Mouse (Mus musculus) Patski (cell line): ENCODE results near the gene Sptbn1. TPM values are rescaled to one million over a fixed set of nuclear protein-coding genes. Genes with fewer than 3 reads are reported as not detected.
A peak's percentile ranks its signal among the peaks of the same experiment; 100 is the strongest.

Experiments used
- ATAC-seq: fragments of 100-300 bp; one replicate; pipeline ENCODE4 v1.8.0; 2021
- CTCF ChIA-PET: fragments of 350-600 bp; sonication (Branson Sonifier 250); formaldehyde crosslinking; loops from one replicate; lab custom pipeline; 2022; ENCODE audit warnings: inconsistent platforms; lab: Charles Lee
- POLR2A ChIA-PET: fragments of 350-600 bp; sonication (Branson Sonifier 250); formaldehyde crosslinking; loops from one replicate; lab custom pipeline; 2022; ENCODE audit warnings: antibody characterized with exemption, inconsistent platforms; lab: Charles Lee
- DNase-seq: peaks from one replicate; pipeline ENCODE4 v3.0.0-alpha.2; 2011; ENCODE audit warnings: low read depth, low spot score
- H3K27me3 ChIP-seq: fragments of 371-371 bp; one replicate; pipeline ENCODE4 v1.5.1; 2021
- CTCF ChIP-seq: fragments of 100-300 bp; IDR thresholded peaks from one replicate; pipeline ENCODE4 v1.5.1; 2021
- in situ Hi-C: fragments of 300-500 bp; cut with MboI; formaldehyde crosslinking; loops from 3 replicates; pipeline ENCODE4 v1.11.1; 2018; ENCODE audit warnings: low pct_unique_long_range_greater_than_20kb, mixed read lengths
- polyA plus RNA-seq: library from polyadenylated mRNA; unstranded; gene quantifications from one replicate; pipeline ENCODE4 v1.2.3, GENCODE M21; 2021

Sptbn1 gene
- polyA plus RNA-seq, 1 experiment from 2014 or later: 151 TPM

DNA sequence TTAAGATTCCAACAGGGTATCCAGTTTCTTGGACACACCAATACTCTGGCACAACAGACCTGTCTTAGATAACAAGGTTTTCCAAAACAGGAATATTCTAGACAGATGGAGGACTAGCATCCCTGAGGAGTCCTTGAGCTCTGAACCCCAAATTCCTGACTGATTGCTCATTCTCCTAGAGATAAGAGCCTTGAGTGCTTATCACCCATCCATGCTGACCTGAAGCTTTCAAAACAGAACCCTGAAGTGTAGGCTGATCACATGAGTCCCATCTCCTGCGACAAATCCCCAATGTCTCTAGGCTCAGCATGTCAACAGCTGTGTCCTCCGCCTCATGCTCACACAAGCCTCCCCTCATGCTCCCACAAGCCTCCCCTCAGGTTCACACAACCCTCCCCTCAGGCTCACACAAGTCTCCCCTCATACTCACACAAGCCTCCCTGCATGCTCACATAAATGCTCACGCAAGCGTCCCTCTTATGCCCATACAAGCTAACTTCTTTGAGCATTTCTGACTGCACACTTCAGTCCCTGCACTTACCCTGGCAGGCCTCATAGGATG is 31.2 kb downstream of the Sptbn1 start:
- CTCF ChIA-PET: interaction anchor here (1.9 to 2.0 kb wide), 2 partner anchors 10 to 15 kb away, joined by 5 to 7 read pairs; no protein-coding TSS in a partner anchor
- no peak for DNase-seq
- TF ChIP-seq CTCF: no peak

GRCm38 (mm10) chr11:30235666-30236065 is 32.3 kb downstream of the Sptbn1 start:
- DNase-seq (no peak), ATAC-seq (no peak)
- H3K27me3 ChIP-seq: no peaks in the 10 kb centered on the region
- ChIA-PET CTCF (no interaction called here), POLR2A (no interaction called here)
- no peak for TF ChIP-seq CTCF
- in situ Hi-C loops: loop anchor here (5.0 kb wide), 1 partner anchor 422 kb away; no protein-coding TSS in a partner anchor

More for the DNA sequence above, 31.2 kb downstream of the Sptbn1 start:
- ATAC-seq: no peak
- POLR2A ChIA-PET: no interaction called here
- in situ Hi-C loops: loop anchor here (5.0 kb wide), 1 partner anchor 421 kb away; no protein-coding TSS in a partner anchor
- no peaks in the 10 kb centered on the region for H3K27me3 ChIP-seq

DNA sequence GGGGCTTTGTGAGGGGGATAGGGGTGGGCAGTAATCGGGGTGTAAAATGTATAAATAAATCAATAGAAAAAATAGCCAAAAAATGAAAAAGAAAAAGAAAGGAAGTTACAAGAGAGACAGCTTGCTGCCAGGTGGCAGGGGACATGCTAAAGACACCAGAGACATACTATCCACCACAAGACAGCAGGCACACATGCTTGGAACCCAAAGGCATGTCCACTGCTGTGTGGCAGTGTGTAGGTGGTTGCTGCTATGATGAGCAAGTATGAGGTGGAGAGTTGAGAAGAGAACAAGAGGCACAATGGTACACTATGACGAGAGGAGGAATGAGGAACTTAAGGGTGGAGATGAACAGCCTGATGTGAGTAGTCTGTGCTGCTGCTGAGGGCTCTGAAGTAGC is 32.8 kb downstream of the Sptbn1 start:
- POLR2A ChIA-PET: no interaction called here

DNA sequence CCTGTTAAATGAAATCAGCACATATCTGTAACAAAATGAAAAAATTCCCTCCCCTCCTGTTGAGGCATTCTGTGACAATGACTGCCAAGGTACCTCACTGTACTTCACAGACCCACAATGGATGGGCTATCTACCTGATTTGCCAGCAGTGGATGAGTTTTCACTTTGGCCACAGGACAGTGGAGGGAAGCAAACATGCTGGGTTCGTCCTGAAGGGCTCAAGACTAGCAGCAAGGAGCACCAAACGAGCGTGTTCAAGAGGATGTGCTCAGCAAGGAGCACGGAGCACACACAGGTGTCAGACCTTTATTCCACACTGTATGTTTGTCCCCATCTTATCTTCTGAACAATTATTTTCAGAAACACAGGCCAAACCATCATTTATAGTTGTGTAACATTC is 34.0 kb downstream of the Sptbn1 start:
- no peak for DNase-seq
- no peak for ATAC-seq
- in situ Hi-C loops: no loop called here
- ChIA-PET POLR2A (no interaction called here), CTCF (no interaction called here)
- no peaks in the 10 kb centered on the region for H3K27me3 ChIP-seq
- TF ChIP-seq CTCF: no peak

More for the DNA sequence above, 32.8 kb downstream of the Sptbn1 start:
- in situ Hi-C loops: loop anchor here (5.0 kb wide), 1 partner anchor 422 kb away; no protein-coding TSS in a partner anchor
- ATAC-seq (no peak), DNase-seq (no peak)
- H3K27me3 ChIP-seq: no peaks in the 10 kb centered on the region
- CTCF ChIA-PET: interaction anchor here (0.8 kb wide), 1 partner anchor 9 kb away, joined by 3 read pairs; no protein-coding TSS in a partner anchor
- TF ChIP-seq CTCF: no peak

DNA sequence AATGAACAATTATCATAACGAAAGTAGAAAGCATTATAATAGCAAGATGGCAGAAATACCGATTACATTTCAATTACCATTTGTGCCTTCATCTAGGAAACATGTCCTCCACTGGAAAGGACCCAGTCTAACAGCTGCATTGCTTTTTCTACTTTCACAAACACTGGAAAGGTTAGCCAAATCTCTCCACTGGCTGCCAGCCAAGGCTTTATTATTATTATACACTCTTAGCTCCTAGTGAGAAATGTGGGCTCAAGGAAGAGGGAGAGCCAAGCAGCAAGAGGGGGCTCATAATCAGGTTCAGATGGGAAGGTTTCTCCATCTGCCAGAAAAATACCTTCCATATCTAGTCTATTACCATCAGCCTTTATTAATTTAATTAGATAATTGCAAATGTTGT is 35.9 kb downstream of the Sptbn1 start:
- CTCF ChIA-PET: interaction anchor here (1.3 kb wide), 2 partner anchors 10 to 12 kb away, joined by 3 to 5 read pairs; no protein-coding TSS in a partner anchor
- POLR2A ChIA-PET: interaction anchor here (0.9 kb wide), 1 partner anchor 32 kb away, joined by 3 read pairs; no protein-coding TSS in a partner anchor
- in situ Hi-C loops: no loop called here
- DNase-seq (no peak), ATAC-seq (no peak)
- no peaks in the 10 kb centered on the region for H3K27me3 ChIP-seq
- no peak for TF ChIP-seq CTCF

DNA sequence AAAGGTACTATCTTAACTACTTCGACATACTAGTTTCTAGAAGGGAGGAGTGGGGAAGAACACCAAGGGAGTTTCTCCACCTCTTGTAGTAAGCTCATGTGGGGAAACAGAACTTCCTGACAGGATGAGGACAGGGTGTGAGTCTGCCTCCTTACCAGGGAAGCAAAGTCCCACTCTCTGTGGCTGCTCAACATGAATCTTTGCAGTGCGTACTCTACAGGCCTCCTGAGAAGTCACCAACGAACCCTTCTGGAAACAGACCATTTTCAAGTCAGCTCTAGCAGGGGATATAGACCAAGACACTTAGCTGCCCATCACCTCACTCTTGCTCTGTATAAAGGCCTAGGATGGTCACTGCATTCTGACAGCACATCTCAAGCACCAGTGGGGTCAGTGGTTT is 36.6 kb downstream of the Sptbn1 start:
- CTCF ChIA-PET: interaction anchor here (1.3 to 1.8 kb wide), 3 partner anchors 9 to 96 kb away, joined by 3 to 5 read pairs (median 3); no protein-coding TSS in a partner anchor
- DNase-seq (no peak), ATAC-seq (no peak)
- no peak for TF ChIP-seq CTCF
- POLR2A ChIA-PET: interaction anchor here (0.9 kb wide), 1 partner anchor 31 kb away, joined by 3 read pairs; no protein-coding TSS in a partner anchor
- no peaks in the 10 kb centered on the region for H3K27me3 ChIP-seq
- in situ Hi-C loops: no loop called here

- no peak for DNase-seq
- CTCF ChIA-PET: interaction anchor here (1.8 kb wide), 1 partner anchor 95 kb away, joined by 3 read pairs; no protein-coding TSS in a partner anchor
- POLR2A ChIA-PET: no interaction called here
- no peak for TF ChIP-seq CTCF
- H3K27me3 ChIP-seq: no peaks in the 10 kb centered on the region
- ATAC-seq: peak; percentile 99
- in situ Hi-C loops: no loop called here
These were observed 37.6 kb downstream of the Sptbn1 start for GRCm38 (mm10) chr11:30230330-30230771.

DNA sequence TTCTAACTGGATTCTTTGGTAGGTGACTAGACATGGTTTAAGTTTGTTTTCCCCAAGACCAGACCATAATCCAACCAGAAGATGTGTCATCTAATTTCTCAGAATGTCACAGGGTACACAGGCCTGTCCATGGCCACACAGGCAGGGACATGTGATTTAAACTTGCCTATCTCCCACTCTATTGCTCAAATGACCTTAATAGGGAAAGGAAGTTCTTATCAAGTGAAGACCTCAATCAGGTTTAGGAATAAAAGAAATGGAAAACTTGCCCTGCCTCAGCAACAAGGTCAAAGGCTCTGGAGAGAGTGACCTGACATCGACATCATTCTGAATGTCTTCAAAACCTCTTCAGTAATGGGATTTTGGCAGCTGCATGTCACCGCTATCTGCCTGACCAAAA is 41.2 kb downstream of the Sptbn1 start:
- ChIA-PET POLR2A (no interaction called here), CTCF (no interaction called here)
- no peak for TF ChIP-seq CTCF
- H3K27me3 ChIP-seq: no peaks in the 10 kb centered on the region
- in situ Hi-C loops: no loop called here
- no peak for DNase-seq
- no peak for ATAC-seq

DNA sequence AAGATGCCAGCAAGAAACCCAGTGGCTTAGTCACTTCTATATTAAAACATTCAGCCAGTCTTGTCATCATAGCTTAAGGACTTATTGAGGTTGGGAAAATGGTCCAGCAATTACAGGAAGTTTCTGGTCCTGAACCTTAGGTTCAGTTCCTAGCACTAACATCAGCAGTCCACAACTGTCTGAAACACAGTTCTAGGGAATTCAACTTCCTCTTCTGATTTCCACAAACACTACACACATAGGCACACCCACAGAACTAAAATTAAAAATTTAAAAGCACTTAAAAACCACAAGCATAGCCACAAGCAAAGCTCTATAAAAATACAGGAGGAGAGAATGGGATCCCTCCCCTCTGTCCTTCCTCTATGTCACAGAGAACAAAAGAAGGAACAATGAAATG is 43.4 kb downstream of the Sptbn1 start:
- CTCF ChIA-PET: interaction anchor here (0.7 to 2.5 kb wide), 6 partner anchors 11 to 37 kb away, joined by 3 to 10 read pairs (median 4); no protein-coding TSS in a partner anchor
- TF ChIP-seq CTCF: no peak
- no peak for ATAC-seq
- no peak for DNase-seq
- POLR2A ChIA-PET: interaction anchor here (0.6 kb wide), 1 partner anchor 88 kb away, joined by 4 read pairs; no protein-coding TSS in a partner anchor
- in situ Hi-C loops: no loop called here
- no peaks in the 10 kb centered on the region for H3K27me3 ChIP-seq

GRCm38 (mm10) chr11:30222636-30223035 is 45.3 kb downstream of the Sptbn1 start:
- ATAC-seq: peak; percentile 83
- CTCF ChIA-PET: interaction anchor here (0.6 to 2.1 kb wide), 4 partner anchors 9 to 666 kb away, joined by 3 to 7 read pairs (median 3); no protein-coding TSS in a partner anchor
- no peak for DNase-seq
- peak; percentile 80 for TF ChIP-seq CTCF
- POLR2A ChIA-PET: interaction anchor here (0.6 kb wide), 1 partner anchor 35 kb away, joined by 4 read pairs; no protein-coding TSS in a partner anchor
- H3K27me3 ChIP-seq: no peaks in the 10 kb centered on the region
- in situ Hi-C loops: no loop called here

GRCm38 (mm10) chr11:30221043-30221442 is 46.9 kb downstream of the Sptbn1 start:
- POLR2A ChIA-PET: interaction anchor here (1.8 kb wide), 1 partner anchor 22 kb away, joined by 3 read pairs; no protein-coding TSS in a partner anchor
- in situ Hi-C loops: no loop called here

More at GRCm38 (mm10) chr11:30221043-30221442, 46.9 kb downstream of the Sptbn1 start:
- H3K27me3 ChIP-seq: no peaks in the 10 kb centered on the region
- DNase-seq (no peak), ATAC-seq (no peak)
- TF ChIP-seq CTCF: no peak
- CTCF ChIA-PET: interaction anchor here (2.1 kb wide), 1 partner anchor 17 kb away, joined by 7 read pairs; no protein-coding TSS in a partner anchor
